Comparison of ENCODE assay signal across 15 mouse cellular contexts in genomic region chr16:24454493-24454892, GRCm38 (mm10).
DNase-seq lines count a peak whose midpoint lies in the region; ATAC-seq and TF ChIP-seq lines count a peak whose summit lies in the region.
"Had no signal": no experiment of that assay in that cellular context is flagged by ENCODE, and none has a peak within 500 bp of the region (broad histone marks: within the 10 kb centered on the region; RNA-seq: fewer than 3 reads in every experiment).

No protein-coding gene starts in this region.

- H3K27ac ChIP-seq in kidney, postnatal 0 days = no peak overlapping the region; the same call in 1 of the 2 replicates
- peak overlapping the region; percentile 61; the same call in 1 of the 2 replicates for H3K27ac ChIP-seq in embryonic facial prominence, embryonic 10.5 days (replicated peaks)
- no peak overlapping the region for H3K27ac ChIP-seq in hindbrain, embryonic 12.5 days
- H3K27ac ChIP-seq: forebrain, embryonic 12.5 days; heart, embryonic 13.5 days; hindbrain, embryonic 14.5 days; limb, embryonic 13.5 days had no signal

- peaks cover 31% of the 10 kb centered on the region for H3K4me1 ChIP-seq in kidney, postnatal 0 days (replicated peaks; ENCODE audit: insufficient read depth, low read length)
- H3K4me1 ChIP-seq in embryonic facial prominence, embryonic 10.5 days = peaks cover 58% of the 10 kb centered on the region
- peaks cover 15% of the 10 kb centered on the region for H3K4me1 ChIP-seq in hindbrain, embryonic 12.5 days

- TF ChIP-seq CTCF in kidney, postnatal 0 days (IDR thresholded peaks at IDR 0.05; ENCODE audit: low read depth) = no peak

- WGBS in kidney, postnatal 0 days = 9% methylated on average over 4 of the region's 4 CpGs
- 16% methylated on average over 4 of the region's 4 CpGs for WGBS in embryonic facial prominence, embryonic 10.5 days
- WGBS in hindbrain, embryonic 12.5 days = 41% methylated on average over 4 of the region's 4 CpGs

- no peak for TF ChIP-seq POLR2A in myocyte (IDR thresholded peaks at IDR 0.05; ENCODE audit: insufficient read length, low read depth)

- no peak overlapping the region for H3K4me2 ChIP-seq in kidney, postnatal 0 days (ENCODE audit: low read length)
- peak overlapping the region; percentile 46 for H3K4me2 ChIP-seq in myocyte (ENCODE audit: low read depth)
- H3K4me2 ChIP-seq in hindbrain, embryonic 12.5 days (replicated peaks) = no peak overlapping the region
- H3K4me2 ChIP-seq: forebrain, embryonic 12.5 days; heart, embryonic 13.5 days; hindbrain, embryonic 14.5 days; limb, embryonic 13.5 days had no signal

- DNase-seq in kidney, postnatal 0 days (ENCODE audit: low spot score) = peak; percentile 62
- no peak for DNase-seq in kidney, adult 11 months
- peak; percentile 61 for DNase-seq in R1 (ENCODE audit: low read depth, low spot score)
- DNase-seq in embryonic facial prominence, embryonic 10.5 days (ENCODE audit: low spot score) = peak; percentile 57
- DNase-seq in ovary, adult 18-20 months (ENCODE audit: low spot score) = no peak
- DNase-seq: adrenal gland, postnatal 14 days; kidney, postnatal 25 days; thymus, postnatal 4 days had no signal

- no peaks in the 10 kb centered on the region for H3K27me3 ChIP-seq in kidney, postnatal 0 days (ENCODE audit: insufficient read depth, low read length)
- H3K27me3 ChIP-seq in embryonic facial prominence, embryonic 10.5 days (replicated peaks; ENCODE audit: low read depth, poor library complexity, severe bottlenecking) = no peaks in the 10 kb centered on the region
- no peaks in the 10 kb centered on the region for H3K27me3 ChIP-seq in myocyte (ENCODE audit: control insufficient read depth, insufficient read depth, insufficient read length)
- no peaks in the 10 kb centered on the region for H3K27me3 ChIP-seq in hindbrain, embryonic 12.5 days
- H3K27me3 ChIP-seq: CH12.LX; forebrain, embryonic 12.5 days; heart, embryonic 13.5 days; limb, embryonic 13.5 days had no signal

- no peak overlapping the region for H3K4me3 ChIP-seq in kidney, postnatal 0 days (replicated peaks; ENCODE audit: low read depth, low read length)
- no peak overlapping the region for H3K4me3 ChIP-seq in embryonic facial prominence, embryonic 10.5 days
- H3K4me3 ChIP-seq in myocyte = no peak overlapping the region
- H3K4me3 ChIP-seq in hindbrain, embryonic 12.5 days = no peak overlapping the region
- H3K4me3 ChIP-seq: forebrain, embryonic 12.5 days; heart, embryonic 13.5 days; limb, embryonic 13.5 days had no signal

- H3K79me2 ChIP-seq in myocyte (ENCODE audit: control insufficient read depth, insufficient read depth) = peaks cover 71% of the 10 kb centered on the region

- no peak overlapping the region for H3K9ac ChIP-seq in kidney, postnatal 0 days (ENCODE audit: low read depth, low read length)
- H3K9ac ChIP-seq in hindbrain, embryonic 12.5 days = no peak overlapping the region
- H3K9ac ChIP-seq: forebrain, embryonic 12.5 days; heart, embryonic 13.5 days; hindbrain, embryonic 14.5 days; limb, embryonic 13.5 days had no signal

- no peak overlapping the region for H3ac ChIP-seq in myocyte (ENCODE audit: control insufficient read depth, insufficient read length)

- no peaks in the 10 kb centered on the region for H3K9me3 ChIP-seq in kidney, postnatal 0 days (replicated peaks; ENCODE audit: low read length)
- H3K9me3 ChIP-seq in embryonic facial prominence, embryonic 10.5 days = no peaks in the 10 kb centered on the region
- no peaks in the 10 kb centered on the region for H3K9me3 ChIP-seq in hindbrain, embryonic 12.5 days (replicated peaks)
- H3K9me3 ChIP-seq: forebrain, embryonic 12.5 days; heart, embryonic 13.5 days; limb, embryonic 13.5 days had no signal

- H3K36me3 ChIP-seq in kidney, postnatal 0 days (ENCODE audit: insufficient read depth, low read length) = peaks cover 8% of the 10 kb centered on the region; the same call in 1 of the 2 replicates
- H3K36me3 ChIP-seq in embryonic facial prominence, embryonic 10.5 days (replicated peaks) = peaks cover 22% of the 10 kb centered on the region
- peaks cover 14% of the 10 kb centered on the region for H3K36me3 ChIP-seq in myocyte (ENCODE audit: control insufficient read depth, insufficient read depth)
- H3K36me3 ChIP-seq in hindbrain, embryonic 12.5 days = 0 out of 2 replicates have a peak, but pooled peaks cover 4% of the 10 kb centered on the region

- no peak for ATAC-seq in kidney, postnatal 0 days (replicated peaks; ENCODE audit: low FRiP score, low read depth)
- no peak for ATAC-seq in hindbrain, embryonic 12.5 days (ENCODE audit: low FRiP score)

TF ChIP-seq in myocyte, 11 proteins besides CTCF, POLR2A, EP300 and RAD21:
- TF ChIP-seq REST (IDR thresholded peaks at IDR 0.05; ENCODE audit: insufficient read depth, insufficient read length) = no peak
- TF ChIP-seq TCF12 (IDR thresholded peaks at IDR 0.05; ENCODE audit: insufficient read depth, poor library complexity, severe bottlenecking) = no peak
- TF ChIP-seq E2F4 (IDR thresholded peaks at IDR 0.05; ENCODE audit: insufficient read depth) = no peak
- no peak for TF ChIP-seq MYOG (IDR thresholded peaks at IDR 0.05; ENCODE audit: control insufficient read depth in 1 of 3, insufficient read depth in 1 of 3, insufficient read length in 2 of 3, low read depth in 2 of 3)
- no peak for TF ChIP-seq MAX (IDR thresholded peaks at IDR 0.05; ENCODE audit: low read depth)
- TF ChIP-seq USF1 (IDR thresholded peaks at IDR 0.05; ENCODE audit: low read depth) = no peak
- no peak for TF ChIP-seq TCF3 (IDR thresholded peaks at IDR 0.05; ENCODE audit: insufficient read length, low read depth)
- no peak for TF ChIP-seq MYOD1 (IDR thresholded peaks at IDR 0.05; ENCODE audit: control insufficient read depth in 1 of 3, insufficient read length in 2 of 3, low read depth in 2 of 3)
- TF ChIP-seq CEBPB (IDR thresholded peaks at IDR 0.05; ENCODE audit: insufficient read depth, poor library complexity, severe bottlenecking) = no peak
- no peak for TF ChIP-seq POLR2AphosphoS2 (IDR thresholded peaks at IDR 0.05; ENCODE audit: insufficient read length, low read depth)
- no peak for TF ChIP-seq SRF (IDR thresholded peaks at IDR 0.05; ENCODE audit: control insufficient read depth, insufficient read length, low read depth)

Comparison
In these comparisons a context has a peak if more than half of its experiments do, and no peak if none do; other contexts are left out.
1. DNase-seq: peak in kidney, postnatal 0 days (single experiment), R1 (single experiment) and embryonic facial prominence, embryonic 10.5 days (single experiment); none in kidney, adult 11 months (single experiment) and ovary, adult 18-20 months (single experiment).